Mouse (Mus musculus): Measurements from ENCODE around the gene Pik3r6.

The Pik3r6 gene

GRCm38 (mm10) chr11:68488256-68488824, 14.5 kb upstream of the Pik3r6 start:
- DNase-seq (ENCODE audit: low spot score): no peak

- DNase-seq (ENCODE audit: low spot score): no peak
Observed at GRCm38 (mm10) chr11:68489236-68489635, 13.6 kb upstream of the Pik3r6 start.

- DNase-seq (ENCODE audit: low spot score): no peak
Observed at GRCm38 (mm10) chr11:68492592-68492991, 10.2 kb upstream of the Pik3r6 start.

GRCm38 (mm10) chr11:68493760-68494159, 9.1 kb upstream of the Pik3r6 start:
- no peak for DNase-seq (ENCODE audit: low spot score)

- DNase-seq (ENCODE audit: low spot score): no peak
Observed at GRCm38 (mm10) chr11:68497081-68497480, 5.7 kb upstream of the Pik3r6 start.

GRCm38 (mm10) chr11:68498517-68498916, 4.3 kb upstream of the Pik3r6 start:
- DNase-seq (ENCODE audit: low spot score): no peak

- DNase-seq (ENCODE audit: low spot score): no peak
Observed at GRCm38 (mm10) chr11:68498999-68499699, 3.7 kb upstream of the Pik3r6 start.

GRCm38 (mm10) chr11:68500949-68501350, 1.9 kb upstream of the Pik3r6 start:
- DNase-seq (ENCODE audit: low spot score): no peak

GRCm38 (mm10) chr11:68502408-68502807, 411 bp upstream of the Pik3r6 start:
- DNase-seq (ENCODE audit: low spot score): no peak

GRCm38 (mm10) chr11:68504913-68505312, 2.1 kb downstream of the Pik3r6 start:
- DNase-seq (ENCODE audit: low spot score): no peak

- no peak for DNase-seq (ENCODE audit: low spot score)
Observed at GRCm38 (mm10) chr11:68507246-68507645, 4.4 kb downstream of the Pik3r6 start.

GRCm38 (mm10) chr11:68508619-68509018, 5.8 kb downstream of the Pik3r6 start:
- no peak for DNase-seq (ENCODE audit: low spot score)

GRCm38 (mm10) chr11:68509194-68509593, 6.4 kb downstream of the Pik3r6 start:
- no peak for DNase-seq (ENCODE audit: low spot score)

GRCm38 (mm10) chr11:68513969-68514368, 11.2 kb downstream of the Pik3r6 start:
- DNase-seq (ENCODE audit: low spot score): no peak

GRCm38 (mm10) chr11:68519362-68519761, 16.5 kb downstream of the Pik3r6 start:
- no peak for DNase-seq (ENCODE audit: low spot score)

- no peak for DNase-seq (ENCODE audit: low spot score)
Observed at GRCm38 (mm10) chr11:68519815-68520214, 17.0 kb downstream of the Pik3r6 start.

- no peak for DNase-seq (ENCODE audit: low spot score)
Observed at GRCm38 (mm10) chr11:68520439-68520838, 17.6 kb downstream of the Pik3r6 start.

GRCm38 (mm10) chr11:68521352-68521751, 18.5 kb downstream of the Pik3r6 start:
- no peak for DNase-seq (ENCODE audit: low spot score)

- DNase-seq (ENCODE audit: low spot score): no peak
Observed at GRCm38 (mm10) chr11:68526441-68526840, 23.6 kb downstream of the Pik3r6 start.

GRCm38 (mm10) chr11:68531066-68531806, 28.4 kb downstream of the Pik3r6 start:
- peak; percentile 64 for DNase-seq (ENCODE audit: low spot score)

- DNase-seq (ENCODE audit: low spot score): no peak
Observed at GRCm38 (mm10) chr11:68531941-68532535, 29.2 kb downstream of the Pik3r6 start.

- DNase-seq (ENCODE audit: low spot score): no peak
Observed at GRCm38 (mm10) chr11:68532773-68533172, 30.0 kb downstream of the Pik3r6 start.

- no peak for DNase-seq (ENCODE audit: low spot score)
Observed at GRCm38 (mm10) chr11:68533971-68534475, 31.2 kb downstream of the Pik3r6 start.

All from layer of hippocampus, adult 11-12 months (tissue).